Mouse (Mus musculus): ENCODE data around the gene 4930453N24Rik. TPM values are rescaled to one million over a fixed set of nuclear protein-coding genes. Genes with fewer than 3 reads are reported as not detected.

4930453N24Rik gene
- polyA plus RNA-seq, 1 experiment from 2014 or later, result 30.3 TPM

- 89% methylated on average over 7 of the region's 7 CpGs for WGBS
- Histone ChIP-seq H3K27ac (no peak overlapping the region), H3K9me3 (peaks cover 14% of the 10 kb centered on the region), H3K36me3 (replicated peaks) (peaks cover 21% of the 10 kb centered on the region), H3K27me3 (ENCODE audit: poor library complexity, severe bottlenecking) (no peaks in the 10 kb centered on the region), H3K4me3 (no peak overlapping the region), H3K4me1 (peaks cover 4% of the 10 kb centered on the region; the same call in 1 of the 2 replicates)
- no peak for DNase-seq (ENCODE audit: extremely low spot score, low spot score)
Measured at GRCm38 (mm10) chr16:64757666-64758400, 13.1 kb downstream of the 4930453N24Rik start.

DNA sequence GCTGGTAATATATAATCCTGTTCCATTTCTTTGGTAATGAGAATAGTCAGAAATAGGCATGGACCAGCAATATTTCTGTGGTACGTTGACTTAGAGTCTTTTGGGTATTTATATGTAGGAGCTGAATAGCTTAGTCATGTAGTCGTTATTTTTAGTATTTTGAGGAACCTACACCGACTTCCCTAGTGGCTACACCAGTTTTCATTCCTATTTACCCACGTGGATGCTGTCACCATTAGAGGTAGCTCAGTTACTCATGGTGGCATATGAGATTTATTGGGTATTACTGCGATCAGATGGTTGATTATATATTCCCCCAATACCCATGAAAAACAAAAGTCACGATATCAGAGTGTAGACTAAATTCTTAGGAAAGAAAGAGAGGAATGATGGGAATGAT, 14.6 kb downstream of the 4930453N24Rik start:
- WGBS, result 86% methylated on average over 6 of the region's 6 CpGs
- H3K36me3 ChIP-seq (replicated peaks), result peaks cover 7% of the 10 kb centered on the region
- H3K27me3 ChIP-seq (ENCODE audit: poor library complexity, severe bottlenecking), result no peaks in the 10 kb centered on the region
- no peak overlapping the region for H3K4me3 ChIP-seq
- H3K9me3 ChIP-seq, result peaks cover 6% of the 10 kb centered on the region; the same call in 1 of the 2 replicates
- no peak overlapping the region for H3K27ac ChIP-seq
- no peak for DNase-seq (ENCODE audit: extremely low spot score, low spot score)
- peaks cover 4% of the 10 kb centered on the region for H3K4me1 ChIP-seq

DNA sequence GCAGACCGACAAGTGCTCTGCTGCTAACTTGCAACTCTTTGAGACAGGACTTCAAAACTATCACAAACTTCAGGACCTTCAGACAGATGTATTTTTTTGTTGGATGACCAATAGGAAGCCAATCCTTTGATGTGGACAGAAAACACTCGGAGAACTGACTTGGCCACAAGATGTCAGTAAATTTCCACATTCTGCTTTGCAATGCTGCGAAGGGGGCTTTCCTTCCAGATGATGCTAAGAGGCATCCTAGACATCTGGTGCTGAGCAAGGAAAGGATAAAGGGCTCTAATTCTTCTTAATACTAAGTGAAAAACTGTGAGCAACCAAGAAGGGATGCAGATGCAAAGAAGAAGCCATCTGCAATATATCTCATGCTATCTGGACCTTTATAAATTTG, 16.2 kb downstream of the 4930453N24Rik start:
- no peak overlapping the region for H3K4me3 ChIP-seq
- peaks cover 4% of the 10 kb centered on the region for H3K4me1 ChIP-seq
- no peaks in the 10 kb centered on the region for H3K36me3 ChIP-seq (replicated peaks)
- peak; percentile 44 for DNase-seq (ENCODE audit: extremely low spot score, low spot score)
- peaks cover 6% of the 10 kb centered on the region; the same call in 1 of the 2 replicates for H3K9me3 ChIP-seq
- WGBS, result 52% methylated on average over 3 of the region's 3 CpGs
- no peak overlapping the region for H3K27ac ChIP-seq
- H3K27me3 ChIP-seq (ENCODE audit: poor library complexity, severe bottlenecking), result no peaks in the 10 kb centered on the region

DNA sequence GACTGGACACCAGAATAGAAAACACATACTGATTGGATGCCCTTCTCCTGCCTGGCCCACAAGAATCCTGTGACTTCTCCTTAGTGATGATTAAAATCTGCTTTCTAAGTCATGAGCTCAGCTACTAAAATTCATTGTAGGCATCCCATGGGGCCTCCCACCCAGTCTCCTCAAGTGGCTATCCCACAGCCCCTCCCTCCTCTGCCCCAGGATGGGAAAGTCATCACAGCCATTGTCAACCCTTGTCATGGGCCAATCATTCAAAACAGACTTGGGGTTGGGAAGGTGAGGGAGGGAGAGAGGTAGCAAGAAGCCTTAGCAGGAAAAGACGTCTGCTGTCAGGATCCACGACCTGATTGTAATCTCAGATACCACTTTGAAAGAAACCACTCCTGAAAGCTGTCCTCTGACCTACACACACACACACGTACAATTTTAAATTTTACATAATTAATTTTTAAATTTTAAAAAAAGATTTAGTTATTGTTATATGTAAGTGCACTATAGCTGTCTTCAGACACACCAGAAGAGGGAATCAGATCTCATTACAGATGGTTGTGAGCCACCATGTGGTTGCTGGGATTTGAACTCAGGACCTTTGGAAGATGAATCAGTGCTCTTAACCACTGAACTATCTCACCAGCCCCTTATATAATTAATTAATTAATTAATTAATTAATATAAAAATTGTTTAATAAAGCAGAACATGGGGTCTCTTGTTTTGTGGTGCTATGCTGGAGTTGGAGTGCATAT, 16.8 kb downstream of the 4930453N24Rik start:
- H3K27me3 ChIP-seq (ENCODE audit: poor library complexity, severe bottlenecking), result no peaks in the 10 kb centered on the region
- H3K9me3 ChIP-seq, result peaks cover 6% of the 10 kb centered on the region; the same call in 1 of the 2 replicates
- H3K4me1 ChIP-seq, result peaks cover 4% of the 10 kb centered on the region
- WGBS, result 74% methylated on average over 3 of the region's 3 CpGs
- no peaks in the 10 kb centered on the region for H3K36me3 ChIP-seq (replicated peaks)
- no peak for DNase-seq (ENCODE audit: extremely low spot score, low spot score)
- no peak overlapping the region for H3K4me3 ChIP-seq
- H3K27ac ChIP-seq, result no peak overlapping the region

GRCm38 (mm10) chr16:64748237-64748636, 22.7 kb downstream of the 4930453N24Rik start:
- Histone ChIP-seq H3K36me3 (replicated peaks) (no peaks in the 10 kb centered on the region), H3K27ac (no peak overlapping the region), H3K27me3 (ENCODE audit: poor library complexity, severe bottlenecking) (no peaks in the 10 kb centered on the region), H3K9me3 (no peaks in the 10 kb centered on the region), H3K4me3 (no peak overlapping the region), H3K4me1 (no peaks in the 10 kb centered on the region; the same call in 1 of the 2 replicates)
- 12% methylated on average over 10 of the region's 10 CpGs for WGBS
- peak; percentile 71 for DNase-seq (ENCODE audit: extremely low spot score, low spot score)

- WGBS, result 86% methylated on average over 4 of the region's 4 CpGs
- H3K4me1 ChIP-seq, result no peaks in the 10 kb centered on the region
Measured at GRCm38 (mm10) chr16:64745089-64745488, 25.9 kb downstream of the 4930453N24Rik start.

DNA sequence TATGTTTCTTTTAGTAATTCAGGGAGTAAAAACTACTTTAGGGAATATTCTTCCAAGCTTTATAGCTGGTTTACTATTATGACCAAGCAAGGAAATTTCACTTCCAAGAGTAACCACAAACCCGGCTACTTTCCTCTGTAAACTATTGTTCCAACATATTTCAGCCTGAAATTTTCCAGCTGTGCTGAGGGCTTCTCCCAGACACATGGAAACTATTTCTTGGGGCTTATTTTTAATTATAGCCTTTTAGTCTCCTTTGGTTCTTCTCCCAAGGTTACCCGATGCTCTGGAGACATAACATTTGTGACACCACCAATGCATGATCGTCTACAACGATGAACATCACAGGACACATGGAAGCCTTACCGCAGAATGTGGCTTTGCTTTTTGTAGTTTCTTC, 33.7 kb downstream of the 4930453N24Rik start:
- 87% methylated on average over 5 of the region's 5 CpGs for whole genome bisulfite sequencing

More at GRCm38 (mm10) chr16:64745089-64745488, 25.9 kb downstream of the 4930453N24Rik start:
- Histone ChIP-seq H3K27me3 (ENCODE audit: poor library complexity, severe bottlenecking) (no peaks in the 10 kb centered on the region), H3K9me3 (no peaks in the 10 kb centered on the region), H3K27ac (no peak overlapping the region), H3K36me3 (replicated peaks) (no peaks in the 10 kb centered on the region), H3K4me3 (no peak overlapping the region)
- DNase-seq (ENCODE audit: extremely low spot score, low spot score), result no peak

GRCm38 (mm10) chr16:64723273-64724057, 47.5 kb downstream of the 4930453N24Rik start:
- H3K4me1 ChIP-seq, result peaks cover 4% of the 10 kb centered on the region
- no peaks in the 10 kb centered on the region for H3K36me3 ChIP-seq (replicated peaks)
- no peaks in the 10 kb centered on the region for H3K9me3 ChIP-seq
- no peaks in the 10 kb centered on the region for H3K27me3 ChIP-seq (ENCODE audit: poor library complexity, severe bottlenecking)
- H3K27ac ChIP-seq, result no peak overlapping the region
- H3K4me3 ChIP-seq, result no peak overlapping the region
- DNase-seq (ENCODE audit: extremely low spot score, low spot score), result peak; percentile 54
- WGBS, result 47% methylated on average over 4 of the region's 4 CpGs

More for the DNA sequence above, 33.7 kb downstream of the 4930453N24Rik start:
- Histone ChIP-seq H3K36me3 (replicated peaks) (no peaks in the 10 kb centered on the region), H3K27ac (no peak overlapping the region), H3K27me3 (ENCODE audit: poor library complexity, severe bottlenecking) (no peaks in the 10 kb centered on the region), H3K4me1 (no peaks in the 10 kb centered on the region), H3K9me3 (no peaks in the 10 kb centered on the region), H3K4me3 (no peak overlapping the region)
- DNase-seq (ENCODE audit: extremely low spot score, low spot score), result no peak

GRCm38 (mm10) chr16:64721542-64721941, 49.4 kb downstream of the 4930453N24Rik start:
- Histone ChIP-seq H3K4me1 (peaks cover 4% of the 10 kb centered on the region), H3K27me3 (ENCODE audit: poor library complexity, severe bottlenecking) (no peaks in the 10 kb centered on the region), H3K36me3 (replicated peaks) (no peaks in the 10 kb centered on the region), H3K9me3 (no peaks in the 10 kb centered on the region), H3K27ac (no peak overlapping the region), H3K4me3 (no peak overlapping the region)
- 88% methylated on average over 5 of the region's 5 CpGs for WGBS
- DNase-seq (ENCODE audit: extremely low spot score, low spot score), result no peak

- no peak overlapping the region for H3K27ac ChIP-seq
- WGBS, result 71% methylated on average over 7 of the region's 7 CpGs
- peaks cover 4% of the 10 kb centered on the region for H3K4me1 ChIP-seq
- DNase-seq (ENCODE audit: extremely low spot score, low spot score), result no peak
- H3K9me3 ChIP-seq, result no peaks in the 10 kb centered on the region
- H3K36me3 ChIP-seq (replicated peaks), result no peaks in the 10 kb centered on the region
- no peak overlapping the region for H3K4me3 ChIP-seq
- no peaks in the 10 kb centered on the region for H3K27me3 ChIP-seq (ENCODE audit: poor library complexity, severe bottlenecking)
Measured at GRCm38 (mm10) chr16:64719096-64719495, 51.9 kb downstream of the 4930453N24Rik start.

DNA sequence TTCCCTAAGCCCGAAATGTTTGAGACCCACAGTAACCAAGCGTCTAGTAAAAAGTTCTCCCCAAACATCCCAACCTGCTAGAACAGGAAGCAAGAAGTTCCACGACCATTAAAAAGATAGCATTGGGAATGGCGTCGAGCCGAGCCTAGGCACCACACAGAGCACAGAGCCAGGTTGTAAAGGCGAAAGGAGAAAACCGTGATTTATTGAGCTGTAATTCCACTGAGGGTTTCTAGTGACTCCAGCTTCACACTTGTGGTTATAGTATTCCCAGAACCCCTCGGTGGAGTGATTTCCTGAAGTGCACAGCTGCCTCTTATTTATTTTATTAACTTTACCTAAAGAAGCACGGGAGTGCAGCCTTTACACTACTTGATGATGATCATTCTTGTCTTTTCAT, 53.1 kb downstream of the 4930453N24Rik start:
- 87% methylated on average over 10 of the region's 10 CpGs for WGBS
- Histone ChIP-seq H3K9me3 (no peaks in the 10 kb centered on the region), H3K27me3 (ENCODE audit: poor library complexity, severe bottlenecking) (no peaks in the 10 kb centered on the region), H3K27ac (no peak overlapping the region), H3K4me1 (no peaks in the 10 kb centered on the region), H3K4me3 (no peak overlapping the region), H3K36me3 (replicated peaks) (no peaks in the 10 kb centered on the region)
- DNase-seq (ENCODE audit: extremely low spot score, low spot score), result no peak

- Histone ChIP-seq H3K27ac (no peak overlapping the region), H3K4me1 (no peaks in the 10 kb centered on the region), H3K27me3 (ENCODE audit: poor library complexity, severe bottlenecking) (no peaks in the 10 kb centered on the region), H3K9me3 (0 out of 2 replicates have a peak, but pooled peaks cover 3% of the 10 kb centered on the region), H3K36me3 (replicated peaks) (no peaks in the 10 kb centered on the region), H3K4me3 (no peak overlapping the region)
- DNase-seq (ENCODE audit: extremely low spot score, low spot score), result no peak
- WGBS, result 94% methylated on average over 6 of the region's 6 CpGs
Measured at GRCm38 (mm10) chr16:64711816-64712215, 59.1 kb downstream of the 4930453N24Rik start.
